Mouse (Mus musculus): ENCODE measurements around the gene Tspan18. TPM values are rescaled to one million over a fixed set of nuclear protein-coding genes. Genes with fewer than 3 reads are reported as not detected.

Tspan18 gene
- total and polyA plus RNA-seq, 2 experiments, result 0.55 to 2.4 TPM

DNA sequence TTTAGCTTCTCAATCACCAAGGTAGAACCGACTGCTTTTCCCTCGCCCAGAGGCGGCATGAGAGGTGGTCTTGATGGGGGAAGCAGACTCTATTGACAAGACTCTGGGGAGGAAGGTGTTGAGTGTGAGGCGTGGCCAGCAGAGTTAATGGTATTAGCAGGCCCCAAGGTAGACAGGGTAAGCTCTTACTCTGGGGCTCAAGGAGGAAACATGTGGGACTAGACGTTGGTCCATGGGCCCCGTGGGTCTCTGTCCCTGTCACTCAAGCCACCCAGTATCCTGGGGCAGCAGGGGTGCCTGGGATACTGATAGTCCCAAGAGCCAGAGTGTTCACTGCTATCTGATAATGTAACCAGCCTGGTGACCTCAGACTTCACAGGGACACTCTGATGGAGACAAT, 26.0 kb upstream of the Tspan18 start:
- no peaks in the 10 kb centered on the region for H3K79me2 ChIP-seq (ENCODE audit: control insufficient read depth, insufficient read depth, low read length)
- no peak overlapping the region for H3K27ac ChIP-seq (replicated peaks; ENCODE audit: insufficient read depth, low read depth, low read length)
- 74% methylated on average over 6 of the region's 6 CpGs for WGBS
- no peak overlapping the region for H3K9ac ChIP-seq (ENCODE audit: low read depth, low read length)
- H3K36me3 ChIP-seq (ENCODE audit: control insufficient read depth, insufficient read depth, low read length), result no peaks in the 10 kb centered on the region
- H3K4me1 ChIP-seq (ENCODE audit: control insufficient read depth, insufficient read depth, low read length), result no peaks in the 10 kb centered on the region
- no peak for DNase-seq (ENCODE audit: extremely low read depth, low read depth, low spot score)
- H3K27me3 ChIP-seq (ENCODE audit: control insufficient read depth, insufficient read depth, low read length), result no peaks in the 10 kb centered on the region
- TF ChIP-seq POLR2A (IDR thresholded peaks at IDR 0.05; ENCODE audit: extremely low read depth, insufficient read depth, low read length) (no peak), CTCF (IDR thresholded peaks at IDR 0.05; ENCODE audit: low read depth, low read length) (no peak)
- H3K4me3 ChIP-seq (ENCODE audit: insufficient read depth, low read depth, low read length), result no peak overlapping the region

DNA sequence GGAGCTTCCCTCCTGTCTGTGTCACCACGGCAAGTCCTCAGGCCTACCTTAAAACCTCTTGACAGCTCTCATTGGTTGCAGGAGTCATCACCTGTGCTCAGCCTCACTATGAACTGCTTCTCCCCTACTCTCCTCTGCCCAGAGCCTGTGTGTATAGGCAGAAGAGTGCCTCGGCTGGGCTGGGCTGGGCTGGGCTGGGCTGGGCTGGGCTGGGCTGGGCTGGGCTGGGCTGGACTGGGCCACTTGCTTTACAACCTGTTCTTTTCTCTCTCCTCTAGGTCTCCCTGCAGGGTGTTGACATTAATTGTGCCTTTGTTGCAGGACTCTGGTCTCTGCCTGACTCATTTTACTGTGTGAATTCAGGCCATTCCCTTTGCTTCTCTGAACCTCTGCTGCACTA, 23.1 kb upstream of the Tspan18 start:
- Histone ChIP-seq H3K4me3 (ENCODE audit: insufficient read depth, low read depth, low read length) (no peak overlapping the region), H3K4me1 (ENCODE audit: control insufficient read depth, insufficient read depth, low read length) (no peaks in the 10 kb centered on the region), H3K9ac (ENCODE audit: low read depth, low read length) (no peak overlapping the region), H3K27ac (replicated peaks; ENCODE audit: insufficient read depth, low read depth, low read length) (no peak overlapping the region), H3K79me2 (ENCODE audit: control insufficient read depth, insufficient read depth, low read length) (no peaks in the 10 kb centered on the region), H3K36me3 (ENCODE audit: control insufficient read depth, insufficient read depth, low read length) (no peaks in the 10 kb centered on the region), H3K27me3 (ENCODE audit: control insufficient read depth, insufficient read depth, low read length) (no peaks in the 10 kb centered on the region)
- WGBS, result 84% methylated on average over 2 of the region's 2 CpGs
- TF ChIP-seq CTCF (IDR thresholded peaks at IDR 0.05; ENCODE audit: low read depth, low read length) (no peak), POLR2A (IDR thresholded peaks at IDR 0.05; ENCODE audit: extremely low read depth, insufficient read depth, low read length) (no peak)
- DNase-seq (ENCODE audit: extremely low read depth, low read depth, low spot score), result no peak

DNA sequence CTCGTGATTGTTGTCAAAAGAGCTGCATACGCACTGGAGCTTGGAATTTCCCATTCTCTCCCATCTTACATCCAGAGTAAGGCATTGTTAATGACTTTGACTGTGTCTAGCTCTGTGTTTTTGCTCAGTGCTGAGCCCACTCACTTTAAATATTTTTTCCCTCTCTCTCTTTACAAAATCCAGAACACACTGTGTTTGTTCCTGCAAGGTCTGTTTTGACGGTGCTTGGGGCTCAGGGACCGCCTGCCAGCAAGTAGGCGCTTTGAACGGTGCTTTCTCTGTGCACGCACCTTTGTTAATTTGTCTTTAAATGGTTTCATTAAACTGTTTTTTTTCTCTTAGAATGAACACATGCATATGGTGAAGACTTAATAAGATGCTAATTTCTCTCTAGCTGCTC, 21.5 kb upstream of the Tspan18 start:
- Histone ChIP-seq H3K27ac (replicated peaks; ENCODE audit: insufficient read depth, low read depth, low read length) (no peak overlapping the region), H3K27me3 (ENCODE audit: control insufficient read depth, insufficient read depth, low read length) (no peaks in the 10 kb centered on the region), H3K4me1 (ENCODE audit: control insufficient read depth, insufficient read depth, low read length) (no peaks in the 10 kb centered on the region), H3K36me3 (ENCODE audit: control insufficient read depth, insufficient read depth, low read length) (no peaks in the 10 kb centered on the region), H3K9ac (ENCODE audit: low read depth, low read length) (no peak overlapping the region), H3K4me3 (ENCODE audit: insufficient read depth, low read depth, low read length) (no peak overlapping the region), H3K79me2 (ENCODE audit: control insufficient read depth, insufficient read depth, low read length) (no peaks in the 10 kb centered on the region)
- DNase-seq (ENCODE audit: extremely low read depth, low read depth, low spot score), result no peak
- TF ChIP-seq POLR2A (IDR thresholded peaks at IDR 0.05; ENCODE audit: extremely low read depth, insufficient read depth, low read length), result no peak
- TF ChIP-seq CTCF (IDR thresholded peaks at IDR 0.05; ENCODE audit: low read depth, low read length), result no peak
- WGBS, result 76% methylated on average over 7 of the region's 7 CpGs

DNA sequence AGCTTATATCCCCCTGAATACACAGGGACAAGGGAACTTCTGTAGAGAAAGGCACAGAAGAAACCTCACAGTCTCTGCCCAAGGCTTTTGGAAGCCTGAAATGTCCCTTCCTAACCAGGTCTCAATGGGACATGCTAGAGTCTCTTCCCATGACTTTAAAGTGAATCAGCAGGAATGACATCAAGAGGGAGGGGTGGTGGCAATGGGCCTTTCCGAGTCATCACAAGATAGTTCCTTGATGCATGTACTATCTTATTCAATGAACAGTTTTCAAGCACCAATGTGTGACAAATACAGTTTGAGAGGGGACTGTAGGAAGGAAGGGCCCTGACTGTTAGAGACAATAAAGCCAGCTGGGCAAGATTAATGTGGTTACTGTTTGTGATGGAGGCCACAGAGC, 20.3 kb upstream of the Tspan18 start:
- Histone ChIP-seq H3K27ac (replicated peaks; ENCODE audit: insufficient read depth, low read depth, low read length) (no peak overlapping the region), H3K79me2 (ENCODE audit: control insufficient read depth, insufficient read depth, low read length) (no peaks in the 10 kb centered on the region), H3K4me1 (ENCODE audit: control insufficient read depth, insufficient read depth, low read length) (no peaks in the 10 kb centered on the region), H3K36me3 (ENCODE audit: control insufficient read depth, insufficient read depth, low read length) (no peaks in the 10 kb centered on the region), H3K9ac (ENCODE audit: low read depth, low read length) (no peak overlapping the region), H3K27me3 (ENCODE audit: control insufficient read depth, insufficient read depth, low read length) (no peaks in the 10 kb centered on the region), H3K4me3 (ENCODE audit: insufficient read depth, low read depth, low read length) (no peak overlapping the region)
- 77% methylated on average over 1 of the region's 1 CpGs for WGBS
- TF ChIP-seq CTCF (IDR thresholded peaks at IDR 0.05; ENCODE audit: low read depth, low read length) (no peak), POLR2A (IDR thresholded peaks at IDR 0.05; ENCODE audit: extremely low read depth, insufficient read depth, low read length) (no peak)
- no peak for DNase-seq (ENCODE audit: extremely low read depth, low read depth, low spot score)

DNA sequence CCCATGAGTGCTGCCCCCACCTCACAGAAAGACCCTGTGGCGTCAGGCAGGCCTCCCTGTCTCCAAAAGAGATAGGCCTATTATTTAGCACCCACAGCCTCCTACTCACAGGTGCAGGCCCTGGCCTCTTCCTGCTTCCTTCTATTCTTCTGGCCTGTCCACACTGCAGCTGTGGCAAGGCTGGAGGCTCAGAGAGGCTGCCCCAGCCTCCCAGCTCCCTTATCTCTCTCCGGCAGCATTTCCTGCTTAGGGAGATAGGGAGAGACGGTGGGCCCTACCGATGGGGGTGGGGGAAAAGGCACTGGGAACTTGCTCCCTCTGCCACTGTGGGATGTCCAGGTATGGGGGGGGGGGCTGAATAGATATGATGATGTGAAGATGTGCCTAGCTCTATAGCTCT, 19.4 kb upstream of the Tspan18 start:
- H3K4me3 ChIP-seq (ENCODE audit: insufficient read depth, low read depth, low read length), result no peak overlapping the region
- no peak overlapping the region for H3K9ac ChIP-seq (ENCODE audit: low read depth, low read length)
- no peak for TF ChIP-seq CTCF (IDR thresholded peaks at IDR 0.05; ENCODE audit: low read depth, low read length)
- no peak for TF ChIP-seq POLR2A (IDR thresholded peaks at IDR 0.05; ENCODE audit: extremely low read depth, insufficient read depth, low read length)
- no peak overlapping the region for H3K27ac ChIP-seq (replicated peaks; ENCODE audit: insufficient read depth, low read depth, low read length)
- no peak for DNase-seq (ENCODE audit: extremely low read depth, low read depth, low spot score)
- no peaks in the 10 kb centered on the region for H3K27me3 ChIP-seq (ENCODE audit: control insufficient read depth, insufficient read depth, low read length)
- WGBS, result 43% methylated on average over 4 of the region's 4 CpGs
- no peaks in the 10 kb centered on the region for H3K79me2 ChIP-seq (ENCODE audit: control insufficient read depth, insufficient read depth, low read length)
- no peaks in the 10 kb centered on the region for H3K4me1 ChIP-seq (ENCODE audit: control insufficient read depth, insufficient read depth, low read length)
- H3K36me3 ChIP-seq (ENCODE audit: control insufficient read depth, insufficient read depth, low read length), result no peaks in the 10 kb centered on the region

DNA sequence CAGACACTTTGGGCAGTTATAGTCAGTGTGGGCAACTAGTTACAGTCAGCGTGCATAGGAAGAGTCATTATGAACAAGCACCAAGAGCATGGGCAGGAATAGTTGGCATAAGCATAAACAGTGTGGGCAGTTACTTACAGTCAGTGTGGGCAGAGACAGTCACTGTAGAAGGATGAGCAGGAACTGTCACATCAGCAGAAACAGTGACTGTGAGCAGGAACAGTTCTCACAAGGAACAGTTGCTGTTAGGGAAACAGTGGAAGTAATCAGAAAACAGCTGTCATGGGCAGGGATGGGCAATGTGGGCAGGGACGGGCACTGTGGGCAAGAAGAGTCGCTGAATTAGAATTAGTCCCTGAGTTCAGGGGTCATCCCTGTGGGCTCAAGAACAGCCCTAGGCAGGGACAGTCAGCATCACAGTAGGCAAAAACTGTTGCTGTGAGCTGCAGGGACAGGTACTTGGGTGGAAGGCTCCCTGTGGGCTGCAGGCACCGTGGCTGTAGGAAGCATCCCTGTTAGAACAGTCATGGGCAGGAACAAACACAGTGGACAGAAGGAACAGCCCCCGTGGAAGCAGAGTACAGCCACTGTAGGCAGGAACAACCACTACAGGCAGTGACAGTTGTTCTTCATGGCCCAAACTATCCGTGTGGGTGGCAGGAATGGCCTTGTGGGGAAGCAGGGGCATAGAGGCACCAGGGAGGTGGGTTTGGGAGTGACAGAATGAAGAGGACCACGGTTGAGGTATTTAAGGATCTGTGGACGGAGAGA, 18.8 kb upstream of the Tspan18 start:
- no peaks in the 10 kb centered on the region for H3K4me1 ChIP-seq (ENCODE audit: control insufficient read depth, insufficient read depth, low read length)
- no peak overlapping the region for H3K4me3 ChIP-seq (ENCODE audit: insufficient read depth, low read depth, low read length)
- no peak overlapping the region for H3K9ac ChIP-seq (ENCODE audit: low read depth, low read length)
- WGBS, result 67% methylated on average over 8 of the region's 8 CpGs
- no peak overlapping the region for H3K27ac ChIP-seq (replicated peaks; ENCODE audit: insufficient read depth, low read depth, low read length)
- TF ChIP-seq CTCF (IDR thresholded peaks at IDR 0.05; ENCODE audit: low read depth, low read length), result no peak
- no peak for TF ChIP-seq POLR2A (IDR thresholded peaks at IDR 0.05; ENCODE audit: extremely low read depth, insufficient read depth, low read length)
- DNase-seq (ENCODE audit: extremely low read depth, low read depth, low spot score), result no peak
- H3K79me2 ChIP-seq (ENCODE audit: control insufficient read depth, insufficient read depth, low read length), result no peaks in the 10 kb centered on the region
- no peaks in the 10 kb centered on the region for H3K27me3 ChIP-seq (ENCODE audit: control insufficient read depth, insufficient read depth, low read length)
- no peaks in the 10 kb centered on the region for H3K36me3 ChIP-seq (ENCODE audit: control insufficient read depth, insufficient read depth, low read length)

All from liver, adult 2 months (tissue).